Mouse (Mus musculus): ENCODE measurements at regions not wholly inside any gene's neighbourhood (a gene's known extent, or its start where the extent isn't known, plus 50 kb on each side); places are given as distances from the start of the nearest gene placed in this dataset.

DNA sequence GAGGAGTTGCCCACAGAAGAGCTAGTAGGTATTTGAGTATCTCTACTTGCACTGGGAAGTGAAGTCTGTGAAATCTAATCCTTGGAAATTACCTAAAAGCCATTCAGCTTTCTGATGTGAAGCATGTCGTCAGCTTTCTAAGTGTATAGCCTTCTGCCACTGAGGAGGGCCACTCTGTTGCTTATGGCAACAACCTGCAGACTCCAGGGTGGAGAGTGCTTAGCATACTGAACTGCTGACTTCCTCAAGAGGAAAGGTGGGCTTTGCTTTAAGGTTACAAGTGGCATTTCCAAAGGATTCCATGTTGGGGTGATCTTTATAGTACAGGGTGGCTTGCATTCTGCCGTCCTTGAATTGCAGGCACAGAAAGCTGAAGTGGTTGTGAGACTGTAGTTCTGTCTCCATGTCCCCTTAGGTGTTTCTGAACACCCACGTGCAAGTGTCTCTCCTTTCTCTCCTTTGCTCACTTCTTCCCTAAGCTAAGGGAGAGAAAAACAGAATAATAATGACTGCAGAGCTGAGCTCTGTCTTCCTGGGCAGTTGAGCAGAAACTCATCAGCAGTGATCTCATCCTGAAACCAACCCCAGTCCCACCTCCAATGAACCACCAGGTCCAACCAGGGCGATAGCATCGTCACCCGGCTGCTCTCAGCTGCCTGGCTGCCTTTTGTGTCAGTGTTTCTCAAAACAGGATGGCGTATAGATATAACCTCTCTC is 292.3 kb upstream of the Nrp1 start:
- no peak for DNase-seq

DNA sequence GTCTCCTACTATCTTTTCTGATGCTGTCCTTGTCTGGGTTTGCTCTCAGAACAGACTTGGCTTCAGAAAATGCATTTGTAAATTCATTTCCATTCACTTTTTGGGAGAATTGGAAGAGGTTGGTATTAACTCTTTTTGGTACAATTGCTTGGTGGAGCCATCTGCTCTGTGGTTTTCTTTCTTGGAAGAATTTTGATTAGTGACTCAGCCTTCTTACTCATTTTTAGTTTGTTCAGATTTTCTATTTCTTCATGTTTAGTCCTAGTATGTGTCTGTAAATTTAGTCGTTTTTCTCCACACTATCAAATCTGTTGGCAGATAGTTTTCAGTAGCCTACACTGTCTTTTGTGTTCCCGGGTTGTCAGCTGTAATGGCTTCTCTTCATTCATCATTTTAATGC is 288.7 kb upstream of the Nrp1 start:
- DNase-seq, result no peak

DNA sequence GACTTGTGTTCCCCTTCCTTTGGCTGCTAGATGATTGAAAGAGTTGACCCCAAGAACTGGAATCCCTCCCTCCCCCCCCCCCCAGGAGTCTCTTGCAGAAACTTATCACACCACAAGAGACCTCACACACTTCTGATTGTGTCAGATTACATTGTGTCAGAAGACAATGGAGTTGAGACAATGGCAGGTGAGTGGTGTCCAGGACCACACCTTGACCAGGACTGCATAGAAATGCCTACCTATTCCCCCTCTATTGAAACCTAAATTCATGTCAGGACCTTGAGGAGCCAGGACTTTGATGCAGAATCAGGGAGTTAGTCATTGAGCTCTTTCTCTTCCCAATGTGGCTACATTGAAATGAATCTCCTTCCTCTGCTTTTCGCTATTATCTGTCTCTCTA is 282.8 kb upstream of the Nrp1 start:
- DNase-seq, result no peak

DNA sequence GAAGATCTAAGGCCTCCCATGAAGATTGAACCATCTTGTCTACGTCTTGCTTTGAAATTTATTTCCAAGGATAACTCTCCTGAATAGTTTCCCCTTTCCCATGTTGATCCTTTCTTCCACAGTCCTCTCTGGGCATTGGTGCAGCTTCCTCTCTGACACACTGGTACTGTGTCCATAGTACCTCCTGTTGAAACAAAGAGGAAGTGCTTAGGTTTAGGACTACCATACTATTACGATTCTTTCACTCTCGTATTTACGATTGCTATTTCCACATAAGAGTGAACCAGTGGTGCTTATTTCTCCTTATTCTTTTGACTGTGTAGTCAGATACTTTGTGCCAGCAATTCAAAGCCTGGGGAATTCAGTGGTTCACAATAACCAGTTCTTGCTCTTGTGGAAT is 282.2 kb upstream of the Nrp1 start:
- DNase-seq, result no peak

DNA sequence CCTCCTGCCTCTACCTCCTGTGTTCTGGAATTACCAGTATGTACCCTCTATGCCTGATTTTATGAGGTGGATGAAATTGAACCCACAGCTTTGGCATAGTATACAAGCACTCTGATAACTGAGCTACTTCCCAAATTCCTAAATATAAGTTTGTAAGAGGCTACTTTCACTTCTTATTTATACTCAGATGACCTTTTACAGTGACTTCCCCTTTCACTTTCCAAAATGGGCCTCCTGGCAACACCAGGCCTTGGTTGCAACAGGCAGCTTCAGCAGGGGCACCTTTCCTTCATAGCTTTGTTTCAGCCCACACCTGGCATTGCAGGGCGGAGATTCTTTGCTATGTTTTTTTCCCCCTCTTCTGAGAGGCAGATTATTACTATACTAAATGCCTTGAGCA is 279.7 kb upstream of the Nrp1 start:
- peak; percentile 6 to 8 for DNase-seq

DNA sequence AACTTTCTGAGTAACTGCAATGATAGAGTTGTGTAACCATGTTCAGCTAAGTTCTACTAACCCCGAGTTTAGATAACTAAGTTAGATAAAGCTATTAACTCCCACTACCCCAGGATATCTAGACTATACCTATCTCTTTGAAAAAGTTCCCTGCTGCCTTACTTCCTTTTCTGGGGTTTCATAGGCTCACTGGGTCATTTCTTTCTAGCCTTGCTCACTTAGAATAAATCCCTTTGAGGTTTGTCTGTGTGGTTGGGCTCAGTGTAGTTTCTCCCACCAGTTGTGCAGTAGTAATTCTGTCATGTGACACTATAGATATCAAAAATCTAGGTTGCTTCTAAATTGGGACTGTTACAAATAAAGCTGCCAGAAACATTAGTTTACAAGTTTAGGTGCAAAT is 272.6 kb upstream of the Nrp1 start:
- no peak for DNase-seq

DNA sequence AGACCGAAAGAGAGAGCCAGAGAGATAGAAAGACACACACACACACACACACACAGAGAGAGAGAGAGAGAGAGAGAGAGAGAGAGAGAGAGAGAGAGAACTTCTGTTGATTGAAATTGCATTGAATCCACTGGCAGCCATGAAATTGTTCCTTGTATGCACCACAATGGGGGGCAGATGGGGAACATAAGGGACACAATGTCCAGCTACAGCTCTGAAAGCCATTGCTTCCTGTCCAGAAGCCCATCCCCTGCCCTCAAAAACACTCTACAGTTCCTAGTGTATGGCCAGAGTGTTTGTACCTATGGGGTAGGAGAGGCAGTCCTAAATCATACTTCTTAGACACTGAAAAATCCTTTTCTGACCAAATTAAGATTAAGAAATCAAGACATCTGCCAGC is 270.9 kb upstream of the Nrp1 start:
- DNase-seq, result no peak

DNA sequence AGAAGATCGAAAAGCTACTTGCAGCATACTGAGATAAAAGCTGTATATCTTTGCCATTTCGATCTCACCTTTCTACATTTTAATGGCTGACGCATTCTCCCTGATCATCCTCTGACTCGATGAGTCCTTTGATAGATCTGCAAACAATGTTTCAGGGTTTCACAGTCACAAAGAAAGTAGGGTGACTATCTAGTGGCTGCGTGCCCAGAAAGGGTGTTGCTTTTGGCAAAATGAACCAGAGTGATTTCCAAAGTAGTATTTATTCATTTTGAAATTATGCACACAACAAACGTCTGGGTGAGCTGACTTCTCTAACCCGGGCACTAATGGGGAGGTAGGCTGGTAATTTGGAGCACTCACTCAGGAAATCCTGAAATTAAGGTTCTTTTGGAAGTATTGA is 265.6 kb upstream of the Nrp1 start:
- peak; percentile 11 to 43 for DNase-seq

DNA sequence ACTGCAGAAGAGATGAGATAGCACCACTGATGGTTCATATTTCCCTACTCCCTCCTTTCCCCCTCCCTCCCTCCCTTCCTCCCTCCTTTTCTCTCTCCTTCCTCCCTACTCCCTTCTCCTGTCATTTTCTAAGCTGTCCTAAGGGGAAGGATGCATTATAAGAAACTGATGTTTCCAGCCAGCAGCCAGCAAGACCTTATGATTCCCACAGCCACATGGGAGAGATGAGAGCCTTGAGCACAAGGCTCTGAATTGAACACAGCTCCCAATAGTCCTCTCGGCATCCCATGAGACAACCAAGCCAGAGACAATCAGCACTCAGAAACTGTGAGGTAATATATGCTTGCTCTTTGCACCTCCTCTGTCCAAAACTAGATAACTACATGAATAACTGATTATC is 263.0 kb upstream of the Nrp1 start:
- DNase-seq, result no peak

DNA sequence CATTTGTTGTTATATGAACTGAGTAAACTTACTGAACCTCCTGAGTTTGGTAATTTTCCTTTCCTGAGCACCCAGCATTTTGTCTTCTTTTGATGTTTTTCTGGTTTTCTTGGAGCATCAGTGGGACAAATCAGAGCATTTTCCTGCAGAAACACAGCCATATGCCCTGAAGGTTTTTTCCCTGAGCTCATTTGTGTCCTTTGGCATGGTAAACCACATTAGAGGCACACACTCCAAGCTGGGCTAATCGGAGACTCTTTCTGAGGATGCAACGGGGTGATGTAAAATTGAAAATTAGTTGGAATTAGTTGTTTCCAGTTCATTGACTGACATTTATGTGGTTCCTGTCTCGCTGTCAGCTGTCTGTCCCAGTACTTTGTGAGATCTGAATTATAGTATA is 260.8 kb upstream of the Nrp1 start:
- no peak for DNase-seq

DNA sequence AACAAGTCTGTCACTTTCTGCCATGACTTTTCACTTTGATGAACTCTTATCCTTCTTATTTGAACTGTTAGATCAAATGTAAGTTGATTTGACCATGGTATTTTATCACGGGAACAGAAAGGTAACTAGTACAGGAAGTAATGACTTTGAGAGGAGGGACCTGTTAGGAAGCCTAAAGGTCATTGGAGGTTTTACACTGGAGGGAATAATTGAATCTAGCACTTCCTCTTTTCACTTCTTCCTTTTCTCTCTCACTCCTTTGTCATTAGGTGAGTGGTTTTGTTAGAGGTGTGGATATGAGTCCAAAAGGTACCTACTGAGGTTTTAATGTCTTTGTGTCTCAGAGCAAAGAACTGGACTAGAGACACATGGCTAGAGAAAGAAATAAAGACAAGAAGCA is 255.0 kb upstream of the Nrp1 start:
- no peak for DNase-seq

DNA sequence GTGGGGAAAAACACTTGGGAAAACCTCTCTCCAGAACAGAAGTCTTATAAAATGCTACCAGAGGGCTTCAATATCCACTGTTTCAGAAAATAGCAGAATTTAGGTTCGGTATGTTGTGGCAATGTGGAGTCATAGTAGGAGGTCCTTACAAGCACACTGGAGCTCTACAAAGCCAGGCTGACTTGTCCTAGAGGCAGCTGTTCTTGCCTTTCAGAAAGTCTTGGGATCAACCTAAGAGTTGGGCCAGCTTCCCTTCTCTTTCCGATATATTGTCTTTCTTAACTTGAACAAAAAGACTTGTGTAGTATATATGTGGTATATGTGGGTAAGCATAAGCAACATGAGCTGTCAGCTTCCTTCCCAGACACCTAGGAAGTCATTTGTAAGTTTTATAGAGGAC is 251.8 kb upstream of the Nrp1 start:
- DNase-seq, result no peak

DNA sequence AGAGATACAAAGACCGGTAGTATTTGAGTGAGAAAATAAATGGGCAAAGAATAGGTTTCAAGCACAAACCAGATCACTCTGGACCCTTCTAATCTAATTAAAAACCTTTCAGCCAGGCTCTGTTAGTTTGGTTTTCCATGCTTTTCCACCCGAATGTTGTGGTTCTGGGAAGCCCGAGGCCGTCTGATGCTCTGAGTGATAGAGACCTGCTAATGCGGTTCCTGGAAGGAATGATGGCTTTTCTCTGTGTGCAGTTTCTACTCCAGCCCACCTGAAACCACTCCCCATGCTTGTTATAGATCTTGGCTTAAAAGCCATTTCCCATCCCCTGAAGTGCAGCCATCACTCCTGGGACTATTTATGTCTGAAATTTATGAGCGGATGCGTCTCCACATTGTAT is 251.4 kb upstream of the Nrp1 start:
- DNase-seq, result no peak

DNA sequence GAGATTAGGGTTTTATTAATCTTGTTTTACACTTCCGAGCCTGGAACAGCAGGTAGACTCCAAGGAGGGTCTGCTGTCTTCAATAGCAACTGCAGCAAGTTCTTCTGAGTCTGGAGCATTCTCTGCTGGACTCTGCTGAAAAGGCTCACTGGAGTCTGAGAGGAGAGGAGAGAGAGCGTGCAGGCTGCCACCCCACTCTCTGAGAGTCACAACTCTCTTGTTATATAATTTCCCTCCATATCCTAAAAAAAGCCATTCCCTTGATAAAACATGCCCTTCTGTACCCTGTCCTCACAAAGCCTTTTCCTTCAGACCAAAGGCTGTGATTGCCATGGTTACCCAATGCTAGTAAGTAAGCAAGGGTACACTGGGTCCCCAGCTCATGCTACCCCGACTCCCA is 249.4 kb upstream of the Nrp1 start:
- no peak for DNase-seq

DNA sequence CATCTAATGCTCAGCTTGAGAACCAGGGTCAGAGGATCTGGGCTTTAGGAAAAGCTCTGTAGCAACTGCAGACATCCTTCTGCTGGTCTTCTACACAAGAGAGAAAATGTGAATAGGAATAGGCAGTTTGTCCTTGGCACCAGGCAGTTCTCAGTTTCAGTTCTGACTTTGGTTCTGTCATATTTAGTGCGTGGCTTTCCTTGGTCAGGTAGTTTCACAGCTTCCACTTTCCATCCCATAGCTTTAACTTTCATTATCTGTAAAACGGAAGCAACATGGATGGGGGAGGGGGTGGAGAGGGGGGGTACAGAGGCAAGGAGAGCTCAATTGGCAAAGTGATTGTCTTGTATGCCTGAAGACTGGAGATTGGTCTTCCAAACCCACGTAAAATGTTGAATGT is 247.3 kb upstream of the Nrp1 start:
- no peak for DNase-seq

DNA sequence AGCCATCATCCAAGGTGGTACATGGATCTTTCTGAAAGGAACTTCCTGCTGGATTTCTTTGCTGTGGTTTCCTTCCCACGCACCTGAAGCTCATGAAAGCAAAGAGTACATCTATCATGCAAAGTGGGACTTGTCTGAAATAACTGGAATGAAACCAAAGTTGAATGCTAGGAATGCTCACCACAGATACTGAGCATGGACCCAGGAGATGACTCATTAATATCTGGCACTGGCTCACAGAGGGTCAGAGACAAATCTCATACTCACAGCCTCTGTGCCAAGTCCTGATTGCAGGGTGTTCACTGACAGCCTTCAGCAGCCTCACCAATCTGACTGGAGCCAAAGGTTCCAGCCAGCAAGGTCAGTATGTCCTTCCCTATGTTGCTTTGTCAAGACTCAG is 245.3 kb upstream of the Nrp1 start:
- peak in 1 of 2 experiments; percentile 15 for DNase-seq

DNA sequence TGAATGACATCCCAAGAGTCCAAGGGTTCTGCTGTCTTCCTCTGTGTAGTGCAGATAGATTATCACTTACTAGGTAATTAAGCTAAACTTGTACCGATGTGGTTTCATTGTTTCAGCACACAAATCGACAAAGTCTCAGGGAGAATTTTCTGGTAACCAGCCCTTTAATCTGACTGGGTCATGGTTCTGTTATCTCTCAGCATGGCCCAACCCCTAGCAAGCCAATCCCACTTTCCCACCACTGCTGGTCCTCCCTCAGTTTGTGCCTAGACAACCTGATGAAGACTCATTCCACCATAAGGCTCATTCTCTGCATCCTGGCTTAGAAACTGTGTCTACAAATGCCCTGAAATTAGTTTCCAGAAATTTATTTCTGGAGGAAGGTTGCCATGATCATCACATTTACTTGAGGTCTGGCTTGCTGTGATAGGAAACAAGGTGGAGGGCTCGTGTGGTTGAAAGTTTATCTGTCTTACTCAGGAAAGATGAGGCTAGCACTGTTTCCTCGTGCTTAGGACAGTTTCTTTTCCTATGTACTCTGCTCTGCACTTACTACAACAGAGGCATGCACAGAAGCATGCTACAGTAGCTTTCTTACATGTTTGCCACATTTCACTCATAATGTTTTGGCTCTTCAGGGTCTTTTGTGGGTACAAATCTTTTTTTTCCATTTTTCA is 217.0 kb upstream of the Nrp1 start:
- DNase-seq, result no peak

DNA sequence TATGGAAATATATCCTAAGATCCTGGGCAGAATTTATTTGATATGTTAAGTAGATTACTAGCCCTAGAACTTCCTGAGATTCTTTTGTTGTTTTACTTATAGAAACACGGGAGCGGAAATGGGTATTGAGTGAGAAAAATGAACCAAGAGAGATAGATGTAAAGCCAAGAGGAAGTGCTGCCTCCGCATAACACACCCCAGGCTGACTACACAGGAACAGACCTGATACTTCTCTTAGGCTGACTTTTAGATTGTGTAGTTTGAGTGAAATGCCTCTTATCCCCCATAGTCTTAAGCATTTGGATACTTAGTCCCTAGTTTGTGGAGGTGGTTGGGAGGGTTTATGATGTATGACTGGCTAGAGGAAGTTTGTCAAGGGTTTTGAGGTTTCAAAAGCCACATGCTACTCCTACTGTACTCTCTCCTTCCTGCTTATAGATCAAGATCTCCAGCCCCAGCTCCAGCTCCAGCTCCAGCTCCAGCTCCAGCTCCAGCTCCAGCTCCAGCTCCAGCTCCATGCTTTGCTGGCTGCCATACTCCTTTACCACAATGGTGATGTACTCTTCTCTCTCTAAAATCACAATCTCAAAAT is 210.0 kb upstream of the Nrp1 start:
- DNase-seq, result no peak

DNA sequence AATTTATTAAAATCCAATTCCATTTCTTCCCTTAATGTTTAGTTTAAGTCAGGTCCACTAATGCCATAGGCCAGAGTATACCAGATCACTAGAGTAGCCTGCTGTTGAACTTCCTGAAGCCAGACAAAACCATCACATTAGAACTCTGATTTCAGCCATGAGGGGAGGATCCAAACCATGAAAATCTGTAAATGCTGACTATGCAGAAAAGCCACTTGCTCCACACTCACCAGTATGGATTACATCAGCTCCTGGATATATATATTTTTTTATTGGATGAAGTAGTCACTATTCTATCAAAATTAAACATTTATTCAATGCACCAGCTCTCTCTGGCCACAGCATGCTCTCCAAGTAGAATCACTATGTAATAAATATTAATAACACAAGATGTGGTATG is 202.8 kb upstream of the Nrp1 start:
- no peak for DNase-seq

DNA sequence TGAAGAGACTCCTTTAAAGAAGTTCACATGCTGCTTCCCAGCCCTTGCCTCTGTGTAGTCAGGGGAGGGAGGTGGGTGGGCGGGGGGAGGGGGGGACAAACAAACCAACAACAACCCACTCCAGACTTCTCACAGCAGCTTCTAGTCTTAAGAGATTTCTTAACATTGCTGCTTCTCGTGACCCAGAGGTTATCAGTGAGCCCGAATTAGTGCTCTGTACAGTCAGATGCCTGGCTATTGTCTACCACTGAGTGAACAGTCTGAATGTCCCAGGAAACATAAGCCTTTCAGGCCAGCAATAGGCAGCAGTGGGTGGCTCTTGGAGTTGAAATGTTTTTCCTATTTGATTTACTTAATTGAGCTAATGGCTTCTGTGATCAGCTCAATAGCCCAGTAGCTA is 202.2 kb upstream of the Nrp1 start:
- no peak for DNase-seq

DNA sequence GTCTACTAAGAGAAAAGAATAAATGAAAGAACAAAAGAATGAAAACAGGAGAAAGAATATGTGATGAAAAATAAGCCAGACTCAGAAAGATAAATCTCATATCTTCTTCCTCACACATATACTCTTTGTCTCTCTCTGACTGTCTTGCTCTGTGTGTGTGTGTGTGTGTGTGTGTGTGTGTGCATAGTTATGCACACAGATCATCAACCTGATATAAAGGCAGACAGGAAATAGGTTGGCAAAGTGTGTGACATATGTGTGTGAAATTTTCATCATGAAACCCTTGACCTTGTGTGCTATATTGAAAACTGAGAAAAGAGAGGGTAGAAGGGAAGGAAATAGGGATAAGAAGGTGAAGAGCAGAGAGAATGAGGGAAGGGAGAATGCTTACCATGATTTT is 195.5 kb upstream of the Nrp1 start:
- DNase-seq, result no peak

DNA sequence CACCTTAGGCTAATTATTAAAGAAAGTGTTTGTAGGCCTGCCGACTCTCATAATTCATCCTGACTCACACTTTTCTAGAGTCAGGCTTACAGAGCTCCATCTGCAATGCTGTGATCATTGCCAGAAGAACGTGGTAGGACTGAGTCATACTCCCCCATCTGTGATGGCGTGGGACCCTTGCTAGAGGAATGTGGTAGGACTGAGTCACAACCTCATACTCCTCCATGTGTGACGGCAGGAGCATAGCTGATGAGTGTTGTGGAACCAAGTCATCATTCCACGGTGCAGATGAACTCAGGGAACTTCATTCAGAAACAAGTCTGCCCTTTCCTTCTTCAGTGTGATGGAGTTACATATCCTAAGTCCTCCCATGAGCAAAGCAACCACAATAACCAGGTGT is 193.4 kb upstream of the Nrp1 start:
- no peak for DNase-seq

DNA sequence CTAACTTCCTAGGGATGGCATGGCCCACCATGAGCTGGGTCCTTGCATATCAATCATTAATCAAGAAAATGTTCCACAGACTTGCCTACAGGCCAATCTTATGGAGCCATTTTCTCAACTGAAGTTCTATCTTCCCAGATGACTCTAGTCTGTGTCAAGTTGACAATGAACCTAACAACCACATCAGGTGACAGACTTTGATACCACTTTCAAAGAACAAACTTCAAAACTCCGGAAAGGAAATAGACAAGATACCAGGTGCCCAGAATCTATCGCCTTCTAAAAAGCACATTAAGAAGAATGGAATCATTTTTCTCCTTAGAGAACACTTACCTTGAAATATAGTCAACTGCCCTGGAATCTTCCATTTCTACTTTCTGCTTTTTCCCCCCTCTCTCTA is 192.8 kb upstream of the Nrp1 start:
- DNase-seq, result no peak

DNA sequence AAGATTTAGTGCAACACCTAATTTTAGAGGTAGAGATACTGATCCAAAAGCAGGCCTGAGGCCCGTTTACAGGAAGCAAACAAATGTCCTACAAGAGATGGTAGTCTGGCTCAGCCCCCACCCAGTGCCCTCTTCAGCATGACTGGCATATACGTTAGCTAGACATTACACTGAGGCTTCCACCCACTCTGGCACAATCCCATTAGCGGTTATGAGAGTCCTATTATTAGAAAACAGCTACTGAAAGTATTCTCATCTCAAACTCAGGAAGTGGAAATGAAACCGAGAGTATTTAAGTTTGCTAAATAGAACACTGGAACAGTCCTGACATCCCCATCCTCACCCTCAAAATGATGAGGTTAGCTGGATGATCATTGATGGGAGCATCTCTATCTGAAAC is 192.3 kb upstream of the Nrp1 start:
- no peak for DNase-seq

DNA sequence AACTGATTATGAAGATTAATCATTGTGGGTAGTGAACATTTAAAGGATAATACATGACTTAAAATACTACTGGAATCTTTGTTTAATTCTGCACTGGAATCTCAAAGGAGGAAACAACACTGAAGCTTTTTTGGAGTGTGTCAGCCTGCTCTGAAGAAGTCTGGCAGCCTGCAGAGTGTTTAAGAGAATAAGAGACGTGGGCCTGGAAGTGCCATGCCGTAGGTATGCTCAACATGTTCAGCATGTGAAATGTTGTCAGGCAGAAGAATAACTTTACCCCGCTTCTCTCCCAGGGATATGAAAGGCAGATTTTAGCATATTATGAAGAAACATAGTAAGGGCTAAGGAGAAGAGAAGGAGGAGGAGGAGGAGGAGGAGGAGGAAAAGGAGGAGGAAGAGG is 189.6 kb upstream of the Nrp1 start:
- no peak for DNase-seq

Data from kidney, postnatal 36 days (tissue).